Mouse (Mus musculus) forebrain, embryonic 16.5 days (tissue): ENCODE data around the gene Gm44965. TPM values are rescaled to one million over a fixed set of nuclear protein-coding genes. Genes with fewer than 3 reads are reported as not detected.

Experiments
- ATAC-seq: fragments of 200-750 bp; cut with Nextera tagmentation; 2 replicates; pipeline ENCODE4 v1.8.0; 2017; ENCODE audit warnings: mild to moderate bottlenecking, moderate library complexity
- H3K27ac ChIP-seq: fragments of 300-500 bp; sonication (generic); 2 replicates; pipeline ENCODE4 v1.5.1; 2014; ENCODE audit warnings: low read length, control low read depth
- H3K27me3 ChIP-seq: fragments of 300-500 bp; sonication (generic); replicated peaks from 2 replicates; pipeline ENCODE4 v1.6.1; 2014; ENCODE audit warnings: low read length; ENCODE audit not compliant: control insufficient read depth, insufficient read depth
- H3K36me3 ChIP-seq: fragments of 300-500 bp; sonication (generic); 2 replicates; pipeline ENCODE4 v1.6.1; 2014; ENCODE audit not compliant: control insufficient read depth, insufficient read depth
- H3K4me1 ChIP-seq: fragments of 300-500 bp; sonication (generic); replicated peaks from 2 replicates; pipeline ENCODE4 v1.6.1; 2014; ENCODE audit warnings: low read length; ENCODE audit not compliant: control insufficient read depth, insufficient read depth
- H3K4me2 ChIP-seq: fragments of 300-500 bp; sonication (generic); 2 replicates; pipeline ENCODE4 v1.6.1; 2014; ENCODE audit warnings: mild to moderate bottlenecking, low read length, control low read depth
- H3K4me3 ChIP-seq: fragments of 300-500 bp; sonication (generic); replicated peaks from 2 replicates; pipeline ENCODE4 v1.5.1; 2014; ENCODE audit warnings: mild to moderate bottlenecking, low read length, control low read depth
- H3K9ac ChIP-seq: fragments of 300-500 bp; sonication (generic); replicated peaks from 2 replicates; pipeline ENCODE4 v1.6.1; 2014; ENCODE audit warnings: low read depth, low read length, control low read depth
- H3K9me3 ChIP-seq: fragments of 300-500 bp; sonication (generic); 2 replicates; pipeline ENCODE4 v1.6.1; 2016; ENCODE audit warnings: low read length; ENCODE audit not compliant: control insufficient read depth
- WGBS: fragments of 180-500 bp; shearing (Covaris S2); extraction: QIAGEN DNeasy Blood & Tissue Kit; methylation state at CpG from one replicate; pipeline ENCODE4 v1.1.7; 2014; 5-methylcytosine and 5-hydroxymethylcytosine counted together
- polyA plus RNA-seq: library from polyadenylated mRNA; unstranded; fragments of >200 nt; fragmentation: Nextera tagmentation; extraction: Ambion mirVana; gene quantifications from 2 replicates; pipeline ENCODE4 v1.2.1, GENCODE M21; 2015

Gm44965 gene
- polyA plus RNA-seq, 1 experiment from 2014 or later, result not detected

GRCm38 (mm10) chr6:48627511-48627924, 33.8 kb downstream of the Gm44965 start:
- ATAC-seq, result no peak
- Histone ChIP-seq H3K4me3 (peak overlapping the region; percentile 57), H3K27ac (no peak overlapping the region), H3K4me1 (peaks cover 22% of the 10 kb centered on the region), H3K9ac (peak overlapping the region; percentile 61), H3K27me3 (peaks cover 9% of the 10 kb centered on the region), H3K9me3 (no peaks in the 10 kb centered on the region), H3K4me2 (peak overlapping the region; percentile 83), H3K36me3 (no peaks in the 10 kb centered on the region)
- 4% methylated on average over 7 of the region's 7 CpGs for WGBS

GRCm38 (mm10) chr6:48628377-48628776, 34.6 kb downstream of the Gm44965 start:
- H3K36me3 ChIP-seq, result no peaks in the 10 kb centered on the region
- no peak overlapping the region for H3K27ac ChIP-seq
- WGBS, result 83% methylated on average over 3 of the region's 3 CpGs
- peaks cover 22% of the 10 kb centered on the region for H3K4me1 ChIP-seq
- H3K9ac ChIP-seq, result no peak overlapping the region
- no peak overlapping the region for H3K4me2 ChIP-seq
- ATAC-seq, result no peak
- H3K4me3 ChIP-seq, result no peak overlapping the region
- H3K9me3 ChIP-seq, result no peaks in the 10 kb centered on the region
- H3K27me3 ChIP-seq, result peaks cover 9% of the 10 kb centered on the region

GRCm38 (mm10) chr6:48628808-48629660, 35.3 kb downstream of the Gm44965 start:
- Histone ChIP-seq H3K4me3 (peak overlapping the region; percentile 54), H3K27me3 (peaks cover 9% of the 10 kb centered on the region), H3K27ac (no peak overlapping the region), H3K9ac (peak overlapping the region; percentile 65), H3K36me3 (no peaks in the 10 kb centered on the region), H3K9me3 (no peaks in the 10 kb centered on the region), H3K4me2 (peak overlapping the region; percentile 83), H3K4me1 (peaks cover 22% of the 10 kb centered on the region)
- ATAC-seq, result peak; percentile 79
- 5% methylated on average over 54 of the region's 54 CpGs for WGBS

- Histone ChIP-seq H3K4me2 (peak overlapping the region; percentile 83), H3K4me3 (peak overlapping the region; percentile 54), H3K9ac (peak overlapping the region; percentile 65), H3K4me1 (peaks cover 22% of the 10 kb centered on the region), H3K27me3 (peaks cover 9% of the 10 kb centered on the region), H3K36me3 (no peaks in the 10 kb centered on the region), H3K9me3 (no peaks in the 10 kb centered on the region), H3K27ac (no peak overlapping the region)
- peak; percentile 32 for ATAC-seq
- 17% methylated on average over 13 of the region's 13 CpGs for WGBS
Measured at GRCm38 (mm10) chr6:48629661-48630034, 35.9 kb downstream of the Gm44965 start.

GRCm38 (mm10) chr6:48630831-48631230, 37.1 kb downstream of the Gm44965 start:
- ATAC-seq, result no peak
- 81% methylated on average over 8 of the region's 8 CpGs for WGBS
- Histone ChIP-seq H3K4me2 (no peak overlapping the region), H3K9me3 (no peaks in the 10 kb centered on the region), H3K27me3 (peaks cover 9% of the 10 kb centered on the region), H3K4me1 (peaks cover 22% of the 10 kb centered on the region), H3K9ac (no peak overlapping the region), H3K36me3 (no peaks in the 10 kb centered on the region), H3K27ac (no peak overlapping the region), H3K4me3 (no peak overlapping the region)

- Histone ChIP-seq H3K4me3 (no peak overlapping the region), H3K9ac (no peak overlapping the region), H3K9me3 (no peaks in the 10 kb centered on the region), H3K27me3 (0 out of 2 replicates have a peak, but pooled peaks cover 3% of the 10 kb centered on the region), H3K4me2 (no peak overlapping the region), H3K27ac (no peak overlapping the region), H3K36me3 (no peaks in the 10 kb centered on the region), H3K4me1 (no peaks in the 10 kb centered on the region; the same call in 1 of the 2 replicates)
- ATAC-seq, result no peak
- 90% methylated on average over 2 of the region's 2 CpGs for WGBS
Measured at GRCm38 (mm10) chr6:48635105-48635504, 41.4 kb downstream of the Gm44965 start.

GRCm38 (mm10) chr6:48636515-48636914, 42.8 kb downstream of the Gm44965 start:
- no peaks in the 10 kb centered on the region for H3K27me3 ChIP-seq
- 54% methylated on average over 6 of the region's 6 CpGs for WGBS
- no peaks in the 10 kb centered on the region for H3K4me1 ChIP-seq
- no peaks in the 10 kb centered on the region for H3K36me3 ChIP-seq
- no peak overlapping the region for H3K9ac ChIP-seq
- H3K4me2 ChIP-seq, result no peak overlapping the region
- H3K4me3 ChIP-seq, result no peak overlapping the region
- H3K9me3 ChIP-seq, result no peaks in the 10 kb centered on the region
- no peak for ATAC-seq
- H3K27ac ChIP-seq, result no peak overlapping the region

- no peak for ATAC-seq
Measured at GRCm38 (mm10) chr6:48637811-48638500, 44.2 kb downstream of the Gm44965 start.

DNA sequence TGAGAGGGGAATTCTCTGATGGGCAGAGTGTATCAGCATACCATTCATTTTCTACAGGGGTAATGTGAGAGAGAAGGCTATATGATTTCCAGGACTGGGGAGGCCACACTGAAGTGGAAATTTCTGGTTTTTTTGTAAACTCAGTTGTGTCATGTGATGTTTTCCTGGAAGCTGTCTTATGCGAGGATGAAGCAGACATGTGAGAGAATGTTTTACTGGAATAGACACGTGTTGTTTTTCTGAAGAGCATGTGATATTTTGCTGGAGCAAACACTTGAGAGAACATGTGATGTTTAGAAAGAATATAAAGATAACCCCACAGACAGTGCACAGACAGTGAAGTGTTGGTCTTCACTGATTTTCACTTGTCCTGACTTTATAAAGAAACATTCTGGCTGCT, 44.8 kb downstream of the Gm44965 start:
- Histone ChIP-seq H3K4me3 (no peak overlapping the region), H3K4me2 (no peak overlapping the region), H3K9ac (no peak overlapping the region), H3K9me3 (no peaks in the 10 kb centered on the region), H3K4me1 (no peaks in the 10 kb centered on the region), H3K27me3 (no peaks in the 10 kb centered on the region), H3K27ac (no peak overlapping the region), H3K36me3 (no peaks in the 10 kb centered on the region)
- no peak for ATAC-seq
- WGBS, result 73% methylated on average over 2 of the region's 2 CpGs

More at GRCm38 (mm10) chr6:48637811-48638500, 44.2 kb downstream of the Gm44965 start:
- no peaks in the 10 kb centered on the region for H3K36me3 ChIP-seq
- H3K9ac ChIP-seq, result no peak overlapping the region
- no peak overlapping the region for H3K4me2 ChIP-seq
- no peaks in the 10 kb centered on the region for H3K27me3 ChIP-seq
- no peaks in the 10 kb centered on the region for H3K9me3 ChIP-seq
- no peaks in the 10 kb centered on the region for H3K4me1 ChIP-seq
- H3K27ac ChIP-seq, result no peak overlapping the region
- 77% methylated on average over 6 of the region's 6 CpGs for WGBS
- no peak overlapping the region for H3K4me3 ChIP-seq
